Mouse (Mus musculus) megakaryocyte, adult 5-6 weeks (primary cell): ENCODE measurements around the gene Lrrc8d. TPM values are rescaled to one million over a fixed set of nuclear protein-coding genes. Genes with fewer than 3 reads are reported as not detected.

Experiments
- ATAC-seq: 2 replicates; pipeline ENCODE4 v1.8.0; 2016; ENCODE audit warnings: mild to moderate bottlenecking, inconsistent platforms; ENCODE audit not compliant: poor library complexity, severe bottlenecking
- total RNA-seq, 2 experiments: library from RNA; stranded (forward) in 1 of 2; stranded (reverse) in 1 of 2; fragments of 153-499, 151-499 nt in 1 of 2; fragments of 221-1000, 200-1000 nt in 1 of 2; gene quantifications; 2 replicates each; pipeline versions ENCODE4 v1.2.3 to v1.2.4; 2015 to 2017

Gene Lrrc8d
- total RNA-seq, 2 experiments from 2014 or later: 38.6 to 88.1 TPM

GRCm38 (mm10) chr5:105715095-105715494 is 15.3 kb downstream of the Lrrc8d start:
- no peak for ATAC-seq

GRCm38 (mm10) chr5:105715531-105716124 is 15.9 kb downstream of the Lrrc8d start:
- no peak for ATAC-seq

DNA sequence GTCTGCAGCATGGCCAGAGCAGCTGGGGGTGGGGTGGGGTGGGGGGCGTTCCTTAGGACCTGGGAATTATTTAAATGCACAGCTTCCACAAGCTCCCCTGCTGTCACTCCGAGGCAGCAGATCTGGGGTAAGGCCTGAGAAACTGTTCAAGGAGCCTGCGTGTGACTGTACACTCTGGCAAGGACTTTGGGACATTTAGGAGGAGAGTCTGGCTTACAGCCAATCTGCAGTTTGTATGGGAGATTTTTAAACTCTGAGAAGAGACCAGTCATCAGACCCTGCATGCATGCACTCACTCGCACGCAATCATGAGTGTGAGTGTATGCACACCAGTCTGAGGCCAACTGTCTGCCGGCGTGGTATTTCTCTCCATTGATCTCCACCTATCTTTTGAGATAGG is 17.5 kb downstream of the Lrrc8d start:
- ATAC-seq: no peak

DNA sequence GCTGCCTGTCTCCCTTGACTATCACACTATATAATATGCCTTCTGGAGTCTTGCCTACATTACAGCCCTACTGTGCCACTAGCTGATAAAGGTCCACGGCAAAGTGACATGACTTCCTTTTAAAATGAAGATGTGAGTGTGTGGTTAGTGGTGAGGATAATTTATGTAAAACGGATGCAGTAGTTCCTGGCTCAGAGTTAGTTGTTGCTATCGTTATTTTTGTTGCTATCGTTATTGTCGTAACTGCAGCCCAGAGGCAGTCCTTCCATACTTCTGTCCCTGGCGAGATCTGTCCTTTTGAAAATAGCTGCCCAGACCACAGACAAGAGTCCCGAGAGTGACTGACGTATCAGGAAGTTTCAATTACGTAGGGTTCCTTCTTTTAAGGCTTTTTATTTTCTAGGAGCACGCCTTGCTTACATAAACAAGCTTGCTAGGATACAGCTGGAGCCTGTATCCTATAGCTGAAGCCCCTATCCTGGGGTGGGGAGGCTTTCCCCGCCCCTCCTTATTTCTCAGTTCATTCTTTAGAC is 18.4 kb downstream of the Lrrc8d start:
- peak; percentile 82 for ATAC-seq

DNA sequence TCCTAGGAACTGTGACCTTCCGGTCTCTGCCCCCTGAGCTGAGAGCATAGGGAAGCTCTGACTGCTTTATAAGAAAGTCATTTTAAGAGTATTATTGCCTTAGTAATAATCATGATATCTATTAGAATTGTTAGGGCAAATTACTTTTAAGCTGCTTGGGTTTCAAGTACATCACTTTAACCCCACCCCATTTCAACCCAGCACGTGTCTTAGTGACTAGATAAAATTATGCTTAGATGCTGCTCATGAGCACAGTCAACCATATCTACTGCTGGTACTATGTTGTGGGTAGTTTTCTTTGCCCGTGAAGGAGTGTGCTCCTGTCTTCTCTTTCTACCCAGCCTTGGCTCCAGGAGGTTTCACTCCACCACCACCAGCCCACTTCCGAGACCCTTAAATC is 21.5 kb downstream of the Lrrc8d start:
- no peak for ATAC-seq

DNA sequence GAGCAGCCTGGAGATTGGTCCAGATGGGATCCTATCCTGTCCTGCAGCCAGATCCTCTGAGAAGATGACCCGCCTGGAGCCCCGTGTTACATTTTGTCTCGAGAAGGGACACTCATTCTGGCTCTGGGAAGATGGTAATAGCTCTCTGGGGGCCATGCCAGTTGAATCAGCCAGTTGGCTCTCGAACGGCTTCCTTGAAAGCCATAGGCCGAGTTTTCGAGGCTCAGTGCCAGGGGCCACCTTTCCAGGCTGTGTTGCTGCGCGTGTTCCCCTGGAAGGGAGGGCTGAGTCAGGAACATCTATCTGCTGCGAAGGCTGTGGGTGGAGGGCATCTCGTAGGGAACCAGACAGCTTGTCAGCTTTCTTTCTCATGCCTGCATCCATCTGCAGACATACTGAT is 23.0 kb downstream of the Lrrc8d start:
- no peak for ATAC-seq

DNA sequence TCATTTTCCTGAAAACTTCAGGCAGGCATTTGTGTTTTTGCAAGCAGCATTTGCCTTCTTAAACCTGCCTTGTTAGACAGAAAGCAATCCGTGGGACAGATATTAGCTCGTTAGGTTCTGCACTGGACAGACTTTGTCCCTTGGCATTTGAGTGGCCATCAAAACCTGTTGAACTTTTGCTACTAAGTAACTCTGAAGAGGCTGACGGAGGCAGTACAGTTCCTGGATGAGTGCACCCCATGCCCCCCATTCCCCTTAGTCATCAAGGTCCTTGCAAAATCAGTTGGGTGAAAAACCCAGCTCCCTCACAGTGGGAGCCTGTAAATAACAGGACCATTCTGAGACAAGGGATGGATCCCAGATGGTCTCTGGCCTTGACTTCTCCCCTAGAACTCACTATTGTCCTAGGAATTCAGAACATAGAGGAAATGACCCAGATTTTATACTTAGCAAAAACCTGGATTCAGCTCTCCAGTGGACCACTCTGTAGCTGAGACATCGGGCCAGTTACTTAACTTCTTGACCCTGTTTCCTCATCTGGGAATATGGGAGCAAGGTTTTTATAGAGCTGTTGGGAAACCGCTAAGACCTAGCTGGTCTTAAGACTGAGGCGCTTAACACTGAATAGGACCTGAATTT is 30.5 kb downstream of the Lrrc8d start:
- ATAC-seq: no peak

DNA sequence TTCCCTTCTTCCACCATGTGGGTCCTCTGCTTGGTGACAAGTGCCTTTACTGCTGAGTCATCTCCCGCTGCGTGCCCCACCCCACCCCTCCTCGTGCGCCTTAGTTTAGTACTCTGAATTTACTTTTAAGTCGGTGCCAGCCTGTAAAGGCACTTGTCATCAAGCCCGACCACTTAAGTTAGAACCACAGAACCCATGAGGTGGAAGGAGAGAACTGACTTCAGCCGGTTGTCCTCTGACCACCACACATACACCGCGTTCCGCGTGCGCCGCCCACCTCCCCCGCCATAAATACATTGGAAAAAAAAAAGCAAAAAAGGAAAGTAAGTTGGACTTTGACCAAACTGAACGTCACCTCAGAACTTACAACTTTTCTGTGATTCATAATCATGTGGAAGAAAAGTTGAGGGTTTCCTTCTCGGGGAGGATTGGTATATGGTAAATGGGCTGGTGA is 31.4 kb downstream of the Lrrc8d start:
- peak; percentile 43 for ATAC-seq

DNA sequence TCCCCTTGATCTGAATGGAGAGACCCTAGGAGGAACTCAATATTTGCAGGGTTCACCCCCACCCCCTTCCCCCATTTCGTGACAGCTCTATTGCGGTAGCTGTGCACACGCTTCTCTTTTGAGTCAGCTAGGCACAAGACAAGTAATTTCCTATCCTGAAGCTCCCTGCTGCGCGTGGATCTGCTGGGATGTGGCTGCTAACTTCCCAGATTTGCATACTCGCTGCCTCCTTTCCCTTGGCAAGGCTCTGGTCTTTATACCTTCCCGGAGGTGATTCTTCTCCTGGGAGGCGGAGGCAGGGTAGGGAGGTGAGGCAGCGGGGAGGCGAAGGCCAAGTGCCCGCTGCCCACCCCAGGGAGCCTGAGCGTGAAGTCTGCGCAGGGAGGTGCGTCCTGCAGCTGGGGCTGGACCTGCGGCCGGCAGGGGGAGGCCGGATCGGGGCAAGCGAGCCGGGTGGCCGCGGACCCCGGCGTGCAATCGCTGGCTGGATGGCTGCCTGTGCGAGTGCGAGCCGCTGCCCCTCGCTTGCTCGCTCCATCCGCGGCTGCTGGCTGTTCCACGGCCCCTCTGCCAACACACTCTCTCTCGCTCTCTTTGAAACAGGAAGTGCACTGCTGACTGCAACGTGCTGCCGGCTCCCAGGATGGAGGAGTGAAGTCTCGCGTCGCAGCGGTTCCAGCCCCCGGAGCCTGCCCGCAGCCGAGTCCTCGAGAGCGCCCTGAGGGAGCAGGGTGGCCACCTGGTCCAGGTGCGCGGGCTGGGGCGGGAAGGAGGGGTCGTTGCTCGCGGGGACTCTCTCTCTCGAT is 32.1 kb downstream of the Lrrc8d start:
- peak; percentile 81 for ATAC-seq

DNA sequence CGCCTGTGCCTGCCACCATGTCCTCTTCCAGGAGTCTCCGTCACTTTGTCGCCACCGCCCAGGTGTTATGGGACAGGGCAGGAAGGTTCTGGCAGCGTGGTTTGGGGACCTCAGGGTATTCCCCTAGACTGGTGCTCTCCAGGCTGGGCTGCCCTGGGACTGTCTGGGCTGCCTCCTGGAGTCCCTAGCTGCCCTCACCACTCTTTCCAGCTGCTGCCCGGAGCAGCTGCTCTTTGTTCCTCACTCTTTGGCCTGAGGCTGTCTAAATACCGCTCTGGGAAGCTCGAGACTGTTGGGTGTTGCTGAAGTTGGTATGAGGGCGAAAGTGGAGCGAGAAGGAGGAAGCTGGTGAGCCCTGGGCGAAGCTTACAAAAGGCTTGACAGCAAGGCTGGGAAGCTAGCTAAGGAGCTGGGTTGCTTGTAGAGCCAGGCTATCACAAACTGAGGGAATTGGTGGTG is 32.7 kb downstream of the Lrrc8d start:
- peak; percentile 54 for ATAC-seq

DNA sequence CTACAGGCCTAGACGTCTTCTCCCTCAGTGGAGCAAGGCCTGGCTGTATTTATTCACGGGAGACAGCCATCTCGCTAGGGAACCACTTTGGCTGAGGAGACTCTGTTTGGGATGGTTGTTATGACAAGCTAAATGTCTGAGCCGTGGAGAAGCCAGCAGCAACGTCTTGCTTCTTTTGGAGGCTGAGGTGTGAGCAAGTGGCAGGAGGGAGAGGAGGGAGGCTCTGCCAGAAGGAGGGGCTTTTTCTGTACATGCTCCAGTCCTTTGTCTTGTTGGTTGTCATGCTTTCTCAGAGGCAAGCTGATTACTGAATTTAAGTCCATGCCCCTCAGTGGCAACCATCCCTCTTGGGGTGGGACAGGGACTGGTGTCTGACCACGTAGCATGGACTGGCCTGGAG is 33.5 kb downstream of the Lrrc8d start:
- no peak for ATAC-seq

- ATAC-seq: no peak
Measured at GRCm38 (mm10) chr5:105736365-105736764, 36.6 kb downstream of the Lrrc8d start.

GRCm38 (mm10) chr5:105737145-105737544 is 37.4 kb downstream of the Lrrc8d start:
- no peak for ATAC-seq

DNA sequence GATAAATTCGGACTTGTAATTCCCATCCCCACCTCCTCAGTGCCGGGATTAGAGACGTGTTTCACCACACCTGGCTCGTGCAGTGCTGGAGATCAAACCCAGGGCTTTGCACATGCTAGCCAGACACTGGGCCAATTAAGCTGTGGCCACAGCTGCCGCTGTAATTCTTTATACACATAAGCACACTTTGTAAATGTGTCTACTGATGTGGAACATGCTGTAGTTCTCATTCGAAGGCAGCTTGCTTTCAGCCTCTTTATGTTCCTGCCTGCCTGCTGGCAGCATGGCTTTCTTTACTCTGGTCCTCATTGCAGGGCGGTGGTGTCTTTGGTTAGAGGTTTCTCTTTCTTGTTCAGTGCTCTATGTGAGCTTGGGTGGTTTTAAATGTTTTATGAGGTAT is 40.7 kb downstream of the Lrrc8d start:
- no peak for ATAC-seq

- ATAC-seq: no peak
Measured at GRCm38 (mm10) chr5:105742641-105743040, 42.9 kb downstream of the Lrrc8d start.

DNA sequence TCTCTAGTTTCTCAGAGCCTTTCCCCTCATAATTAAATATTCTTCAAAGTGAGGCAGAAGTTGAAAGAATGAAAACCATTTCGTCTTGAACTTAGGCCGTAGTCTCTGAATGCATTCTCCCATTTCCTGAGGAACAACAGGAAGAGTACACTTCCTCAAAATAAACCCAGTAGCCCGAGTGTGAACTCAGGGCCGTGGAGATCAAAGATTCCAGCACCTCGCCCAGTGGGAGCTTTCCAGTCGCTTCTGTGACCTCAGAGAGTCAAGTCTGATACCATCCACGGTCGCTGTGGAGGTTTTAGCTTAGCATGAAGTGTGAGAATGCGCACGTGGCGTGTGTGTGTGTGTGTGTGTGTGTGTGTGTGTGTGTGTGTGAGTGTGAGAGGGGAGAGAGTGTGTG is 45.6 kb downstream of the Lrrc8d start:
- ATAC-seq: peak; percentile 67

DNA sequence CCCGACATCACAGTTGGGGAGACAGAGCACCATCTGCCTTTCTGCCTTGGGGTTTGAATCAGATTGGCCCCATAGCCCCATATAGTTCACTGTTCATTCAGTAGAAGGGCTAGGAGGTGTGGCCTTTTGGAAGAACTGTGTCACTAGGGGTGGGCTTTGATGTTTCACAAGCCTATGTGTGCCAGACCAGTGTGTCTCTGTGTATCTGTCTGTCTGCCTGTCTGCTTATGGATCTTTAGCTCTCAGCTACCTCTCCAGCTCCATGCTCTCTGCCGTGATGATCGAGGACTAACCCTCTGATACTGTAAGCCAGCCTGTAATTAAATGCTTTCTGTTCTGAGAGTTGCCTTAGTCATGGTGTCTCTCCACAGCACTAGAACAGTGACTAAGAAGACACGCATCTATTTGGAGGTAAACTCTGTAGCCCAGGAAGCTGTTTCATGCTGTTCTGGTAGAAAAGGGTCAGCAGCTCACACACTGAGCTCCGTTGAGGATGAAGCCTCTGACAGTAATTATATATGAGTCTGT is 46.2 kb downstream of the Lrrc8d start:
- ATAC-seq: no peak

- peak; percentile 68 for ATAC-seq
Measured at GRCm38 (mm10) chr5:105754803-105755202, 55.0 kb downstream of the Lrrc8d start.

- ATAC-seq: no peak
Measured at GRCm38 (mm10) chr5:105755491-105755890, 55.7 kb downstream of the Lrrc8d start.

DNA sequence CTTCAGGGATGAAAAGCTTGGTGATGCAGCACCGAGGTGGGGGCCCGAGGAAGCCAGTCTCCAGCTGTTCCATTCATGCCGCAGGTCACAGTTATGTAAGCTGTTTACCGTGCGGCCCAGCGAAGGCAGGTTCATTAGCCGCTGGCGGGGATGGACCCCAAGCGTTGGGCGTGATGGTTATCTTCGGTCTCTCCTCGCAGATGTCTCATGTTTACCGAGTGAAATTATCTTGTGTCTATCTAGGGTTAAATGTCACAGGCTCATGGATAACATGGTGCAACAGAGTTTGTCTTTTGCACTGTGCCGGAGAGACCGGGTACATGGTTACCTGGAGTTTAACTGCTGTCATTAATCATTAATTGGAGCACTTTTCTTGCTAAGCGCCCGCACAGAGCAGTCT is 58.2 kb downstream of the Lrrc8d start:
- ATAC-seq: no peak

DNA sequence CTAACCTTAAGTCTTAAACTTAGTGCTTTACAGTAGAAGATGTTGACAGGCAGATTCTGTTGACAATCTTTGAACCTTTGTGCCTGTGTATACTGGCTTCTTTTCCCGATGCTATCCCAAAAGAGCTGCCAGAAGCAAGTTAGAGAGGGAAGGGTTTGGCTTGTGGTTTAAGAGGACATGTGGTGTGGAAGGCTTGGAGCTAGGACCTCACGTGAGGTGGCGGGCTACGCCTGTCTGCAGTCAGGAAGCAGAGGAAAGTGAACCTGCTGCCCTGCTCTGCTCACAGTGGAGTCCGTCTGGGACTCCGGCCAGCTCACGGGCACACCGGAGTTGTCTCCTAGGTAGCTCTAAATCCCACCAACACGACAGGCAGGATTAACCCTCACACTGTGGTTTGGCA is 59.1 kb downstream of the Lrrc8d start:
- ATAC-seq: no peak
